In the genomic region with DNA sequence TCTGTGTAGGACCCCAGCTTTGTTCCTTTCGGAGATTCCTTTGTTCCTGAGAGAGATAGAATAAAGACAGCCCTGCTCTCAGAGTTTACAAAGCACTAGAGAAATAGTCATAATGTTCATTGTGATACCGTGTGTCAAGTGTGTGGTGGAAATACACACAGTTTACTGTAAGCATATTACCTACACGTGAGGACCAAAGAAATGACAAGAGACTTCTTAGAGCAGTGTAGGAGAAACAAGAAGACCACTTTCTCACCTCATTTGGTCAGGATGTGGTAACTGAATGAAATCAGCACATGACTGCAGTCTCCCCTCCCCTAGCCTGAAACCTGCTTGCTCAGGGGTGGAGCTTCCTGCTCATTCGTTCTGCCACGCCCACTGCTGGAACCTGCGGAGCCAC, we compare ENCODE assay signal across 8 mouse cellular contexts. TPM values are rescaled to one million over a fixed set of nuclear protein-coding genes. Genes with fewer than 3 reads are reported as not detected.
DNase-seq lines count a peak whose midpoint lies in the region; ATAC-seq and TF ChIP-seq lines count a peak whose summit lies in the region.

No protein-coding gene starts in this region.

- H3K9me3 ChIP-seq in intestine, embryonic 14.5 days (ENCODE audit: control insufficient read depth, low read length): no peaks in the 10 kb centered on the region

- DNase-seq in spleen, adult 2 months (ENCODE audit: low read depth in 1 of 2, low spot score in 2 of 2): peak in 1 of 2 experiments; percentile 76
- DNase-seq in spleen, postnatal 14 days (ENCODE audit: low spot score in 2 of 2): no peak
- DNase-seq in embryo, embryonic 11 days: peak; percentile 41
- DNase-seq in intestine, embryonic 14.5 days (ENCODE audit: low spot score): no peak
- DNase-seq in thymus, postnatal 4 days: peak; percentile 31
- DNase-seq in right cerebral cortex, postnatal 10 days (ENCODE audit: low spot score in 2 of 2): no peak
- no peak for DNase-seq in urinary bladder, adult 2 months (ENCODE audit: low spot score)

- 2% methylated on average over 6 of the region's 6 CpGs for WGBS in spleen, adult 2 months
- 5% methylated on average over 6 of the region's 6 CpGs for WGBS in intestine, embryonic 14.5 days

- H3K27me3 ChIP-seq in spleen, adult 2 months (ENCODE audit: control insufficient read depth, insufficient read depth, low read length): no peaks in the 10 kb centered on the region
- no peaks in the 10 kb centered on the region for H3K27me3 ChIP-seq in intestine, embryonic 14.5 days (replicated peaks; ENCODE audit: control insufficient read depth, insufficient read depth, low read length)

- no peaks in the 10 kb centered on the region for H3K36me3 ChIP-seq in spleen, adult 2 months (ENCODE audit: control insufficient read depth, insufficient read depth, low read length)
- H3K36me3 ChIP-seq in intestine, embryonic 14.5 days (ENCODE audit: control insufficient read depth, insufficient read depth, low read length): no peaks in the 10 kb centered on the region

- TF ChIP-seq POLR2A in spleen, adult 2 months (IDR thresholded peaks at IDR 0.05; ENCODE audit: low read depth, low read length): peak; percentile 3; the same call in 1 of the 2 replicates

- peak overlapping the region; percentile 25 for H3K4me3 ChIP-seq in spleen, adult 2 months (ENCODE audit: extremely low read depth, insufficient read depth, insufficient read length)
- H3K4me3 ChIP-seq in intestine, embryonic 14.5 days (ENCODE audit: low read depth, low read length): peak overlapping the region; percentile 68

- peak; percentile 34 for ATAC-seq in intestine, embryonic 14.5 days (replicated peaks; ENCODE audit: low FRiP score, low TSS enrichment, low read depth)
- peak; percentile 25; the same call in 1 of the 2 replicates for ATAC-seq in megakaryocyte-erythroid progenitor cell, adult 5-6 weeks (replicated peaks; ENCODE audit: low FRiP score, low TSS enrichment, poor library complexity, severe bottlenecking)

- H3K4me1 ChIP-seq in spleen, adult 2 months (ENCODE audit: control insufficient read depth, insufficient read depth, insufficient read length): peaks cover 23% of the 10 kb centered on the region; the same call in 1 of the 2 replicates
- peaks cover 12% of the 10 kb centered on the region for H3K4me1 ChIP-seq in intestine, embryonic 14.5 days (replicated peaks; ENCODE audit: control insufficient read depth, insufficient read depth, low read length)

- peak overlapping the region; percentile 88 for H3K4me2 ChIP-seq in intestine, embryonic 14.5 days (ENCODE audit: low read length)

- H3K27ac ChIP-seq in spleen, adult 2 months (ENCODE audit: insufficient read depth, low read length): peak overlapping the region; percentile 84
- H3K27ac ChIP-seq in intestine, embryonic 14.5 days (ENCODE audit: low read depth): peak overlapping the region; percentile 54

- no peak for TF ChIP-seq CTCF in spleen, adult 2 months (IDR thresholded peaks at IDR 0.05; ENCODE audit: extremely low read depth, insufficient read depth, insufficient read length, insufficient replicate concordance)

- H3K9ac ChIP-seq in intestine, embryonic 14.5 days (ENCODE audit: low read length): peak overlapping the region; percentile 41

RNA-seq across cellular contexts. Expression of gene Sv2a, which starts 17.2 kb away (rescaled TPM):
- 2.0 and 3.5 TPM in 2 replicates for polyA plus RNA-seq in spleen, adult 2 months (2012; rRNA removed)
- polyA plus RNA-seq in intestine, embryonic 14.5 days (2014; fragmentation: Nextera tagmentation; extraction: Ambion mirVana): 6.5 and 8.3 TPM in 2 replicates
- 1.0 TPM in 1 of 2 replicates, not detected in the other for total RNA-seq in megakaryocyte-erythroid progenitor cell, adult 5-6 weeks (2014; fragmentation: Nextera tagmentation)
- total RNA-seq in megakaryocyte-erythroid progenitor cell, adult 5-6 weeks (2017): 0.30 TPM in 1 of 2 replicates, not detected in the other
- 8.6 and 9.4 TPM in 2 replicates for polyA plus RNA-seq in urinary bladder, adult 2 months (2012; rRNA removed)

RNA-seq across cellular contexts. Expression of gene Bola1, which starts 21.3 kb away (rescaled TPM):
- polyA plus RNA-seq in spleen, adult 2 months (2012; rRNA removed): 24.6 and 38.8 TPM in 2 replicates
- 74.2 and 79.5 TPM in 2 replicates for polyA plus RNA-seq in intestine, embryonic 14.5 days (2014; fragmentation: Nextera tagmentation; extraction: Ambion mirVana)
- 35.9 and 55.4 TPM in 2 replicates for total RNA-seq in megakaryocyte-erythroid progenitor cell, adult 5-6 weeks (2014; fragmentation: Nextera tagmentation)
- 39.3 and 44.8 TPM in 2 replicates for total RNA-seq in megakaryocyte-erythroid progenitor cell, adult 5-6 weeks (2017)
- polyA plus RNA-seq in urinary bladder, adult 2 months (2012; rRNA removed): 28.1 and 39.1 TPM in 2 replicates

RNA-seq across cellular contexts. Expression of gene Hist2h2ab, which starts 21.5 kb away (rescaled TPM):
- polyA plus RNA-seq in spleen, adult 2 months (2012; rRNA removed): 3.0 and 5.2 TPM in 2 replicates
- 0.74 and 1.3 TPM in 2 replicates for polyA plus RNA-seq in intestine, embryonic 14.5 days (2014; fragmentation: Nextera tagmentation; extraction: Ambion mirVana)
- 13.4 and 16.5 TPM in 2 replicates for total RNA-seq in megakaryocyte-erythroid progenitor cell, adult 5-6 weeks (2014; fragmentation: Nextera tagmentation)
- total RNA-seq in megakaryocyte-erythroid progenitor cell, adult 5-6 weeks (2017): 180 and 196 TPM in 2 replicates
- 0.60 and 0.74 TPM in 2 replicates for polyA plus RNA-seq in urinary bladder, adult 2 months (2012; rRNA removed)

RNA-seq across cellular contexts. Expression of gene Hist2h2ac, which starts 22.5 kb away (rescaled TPM):
- polyA plus RNA-seq in spleen, adult 2 months (2012; rRNA removed): 31.1 and 44.3 TPM in 2 replicates
- polyA plus RNA-seq in intestine, embryonic 14.5 days (2014; fragmentation: Nextera tagmentation; extraction: Ambion mirVana): 7.9 and 9.7 TPM in 2 replicates
- total RNA-seq in megakaryocyte-erythroid progenitor cell, adult 5-6 weeks (2014; fragmentation: Nextera tagmentation): 68.5 and 103 TPM in 2 replicates
- 2,466 and 2,516 TPM in 2 replicates for total RNA-seq in megakaryocyte-erythroid progenitor cell, adult 5-6 weeks (2017)
- polyA plus RNA-seq in urinary bladder, adult 2 months (2012; rRNA removed): 0.76 and 0.99 TPM in 2 replicates

RNA-seq across cellular contexts. Expression of gene Hist2h2be, which starts 22.7 kb away (rescaled TPM):
- polyA plus RNA-seq in spleen, adult 2 months (2012; rRNA removed): 3.3 and 4.2 TPM in 2 replicates
- 7.3 and 7.6 TPM in 2 replicates for polyA plus RNA-seq in intestine, embryonic 14.5 days (2014; fragmentation: Nextera tagmentation; extraction: Ambion mirVana)
- 10.8 and 11.4 TPM in 2 replicates for total RNA-seq in megakaryocyte-erythroid progenitor cell, adult 5-6 weeks (2014; fragmentation: Nextera tagmentation)
- 7.4 and 10.0 TPM in 2 replicates for total RNA-seq in megakaryocyte-erythroid progenitor cell, adult 5-6 weeks (2017)
- polyA plus RNA-seq in urinary bladder, adult 2 months (2012; rRNA removed): 7.7 TPM in 2 replicates

Comparison
In these comparisons a context has a peak if more than half of its experiments do, and no peak if none do; other contexts are left out.
1. DNase-seq: peak in embryo, embryonic 11 days (single experiment) and thymus, postnatal 4 days (single experiment); none in spleen, postnatal 14 days (0 of 2), intestine, embryonic 14.5 days (single experiment), right cerebral cortex, postnatal 10 days (0 of 2) and urinary bladder, adult 2 months (single experiment).